Mouse (Mus musculus) CD4-positive, CD25-positive, alpha-beta regulatory T cell (primary cell): ENCODE results near the gene Gtdc1. TPM values are rescaled to one million over a fixed set of nuclear protein-coding genes. Genes with fewer than 3 reads are reported as not detected.

ENCODE experiments used
- polyA plus RNA-seq: library from polyadenylated mRNA; unstranded; fragments of 100-300 nt; shearing (Covaris generic); gene quantifications from one replicate; pipeline ENCODE4 v1.2.1, GENCODE M21; 2017

Gtdc1 gene
- polyA plus RNA-seq, result 15.4 TPM

DNA sequence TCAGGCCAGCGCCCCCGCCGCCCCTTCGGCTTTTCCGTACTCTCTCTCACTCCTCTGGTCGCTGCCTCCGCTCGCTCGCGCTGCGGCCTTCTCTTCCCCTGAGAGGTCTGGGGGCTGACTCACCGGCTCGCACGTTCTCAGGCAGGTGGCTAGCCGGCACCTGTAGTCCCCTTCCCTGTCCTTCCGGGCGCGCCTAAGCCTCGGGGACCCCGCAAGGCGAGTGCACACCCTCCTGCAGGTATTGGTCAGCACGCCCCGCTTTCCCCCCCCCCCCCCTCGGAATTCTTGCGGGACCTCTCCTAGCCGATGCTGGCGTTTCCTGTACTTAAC is at the start of gene Gtdc1:
Gtdc1 (minus strand) TSS at position 176 of the 330 bp plus-strand sequence.

Other genes with a start within 250 kb of the Gtdc1 start
- gene Zeb2, start 189.7 kb upstream of the Gtdc1 start, polyA plus RNA-seq, result 1.5 TPM